Mouse (Mus musculus): ENCODE data around the gene Vmn1r196. TPM values are rescaled to one million over a fixed set of nuclear protein-coding genes. Genes with fewer than 3 reads are reported as not detected.
"Not testable (repeated sequence)": the region's sequence is repeated elsewhere in the genome, so short reads cannot be mapped to it uniquely, and the experiment has no call there.

Vmn1r196 gene
- total RNA-seq (2021), result not detected

DNA sequence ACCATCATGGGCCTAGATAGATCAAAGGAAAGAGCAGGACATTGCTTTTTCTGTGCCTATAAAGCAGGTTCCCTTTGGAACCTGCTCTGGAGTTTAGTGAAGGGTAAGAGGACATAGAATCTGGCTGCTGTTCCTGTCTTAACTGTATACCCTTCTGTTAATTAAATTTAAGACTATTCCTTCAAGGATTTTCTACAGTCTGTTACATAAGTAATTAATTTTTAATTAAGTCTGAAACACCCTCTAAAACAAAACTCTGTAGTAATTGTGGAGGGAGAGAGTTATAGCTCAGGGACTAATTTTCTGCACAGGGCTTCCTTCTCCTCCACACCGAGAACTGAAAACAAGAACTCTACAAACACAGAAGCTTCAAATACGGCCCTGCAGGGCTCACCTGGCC, at the start of gene Vmn1r196:
Gene Vmn1r196 (plus strand): TSS at position 301 of the 400 bp plus-strand sequence.
- intact Hi-C loops (cut with DNase I), result no loop called here

DNA sequence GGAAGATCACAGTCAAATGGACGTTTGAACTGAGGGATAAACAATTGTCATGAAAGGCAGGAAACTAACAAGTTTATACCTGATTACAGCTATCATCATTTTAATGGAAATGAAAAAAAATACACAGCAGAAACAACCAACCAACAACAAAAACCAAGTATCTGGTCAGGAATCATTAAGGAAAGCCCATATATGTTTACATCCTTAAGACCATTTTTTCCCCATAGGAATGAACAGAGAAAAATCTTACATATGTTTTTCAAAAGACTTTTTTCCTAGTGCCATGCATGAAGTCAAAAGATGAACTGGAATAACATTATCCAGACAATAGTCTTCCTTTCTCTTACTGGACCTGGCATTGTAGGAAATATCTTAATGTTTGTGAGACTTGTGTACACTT, 45.8 kb upstream of the Vmn1r196 start, which contains the start of gene Vmn1r194:
Gene Vmn1r194 (plus strand): TSS at position 301 of the 400 bp plus-strand sequence.
- intact Hi-C loops (cut with DNase I), result no loop called here
- no peak for DNase-seq

More for the DNA sequence above, at the start of gene Vmn1r196:
- no peak for DNase-seq

DNA sequence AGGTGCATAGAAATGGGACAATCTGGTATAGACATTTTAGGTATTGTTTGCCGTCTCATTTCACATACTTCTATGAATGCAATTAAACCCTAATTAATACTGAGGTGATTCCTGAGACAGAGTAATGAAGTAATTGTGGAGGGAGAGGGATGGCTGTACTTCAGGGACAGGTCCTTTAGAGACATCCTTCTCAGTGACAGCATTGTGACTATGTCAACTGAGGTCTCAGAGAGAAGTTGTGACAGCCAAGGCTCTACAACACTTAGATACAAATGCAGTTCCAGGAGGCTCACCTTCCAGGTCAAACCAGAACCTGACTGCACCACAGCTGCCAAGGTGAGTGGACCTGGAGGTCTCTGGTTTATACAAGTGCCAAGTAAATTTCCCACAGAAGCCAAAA, 19.5 kb upstream of the Vmn1r196 start, which contains the start of gene Vmn1r195:
Gene Vmn1r195 (plus strand): TSS at position 301 of the 400 bp plus-strand sequence.
- DNase-seq; intact Hi-C loops (cut with DNase I): not testable (repeated sequence)

DNA sequence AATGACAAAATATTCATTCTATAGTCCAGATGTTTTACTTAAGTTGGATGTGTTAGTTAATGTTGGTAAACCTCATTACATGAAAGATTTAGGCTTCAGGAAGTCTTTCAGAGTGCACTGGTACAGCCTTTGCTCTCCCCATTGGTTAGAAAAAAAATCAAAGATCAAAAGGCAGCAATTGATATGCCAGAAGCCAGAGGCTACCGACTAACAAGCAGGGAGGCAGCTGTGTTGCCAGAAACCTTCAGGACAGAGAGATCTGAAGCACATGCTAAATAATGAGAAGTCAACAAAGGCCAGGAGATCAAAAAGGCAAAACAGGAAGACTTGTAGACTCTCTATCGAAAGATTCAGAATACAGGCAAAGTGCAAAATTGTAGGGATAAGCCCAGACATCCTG, 18.0 kb upstream of the Vmn1r196 start:
- DNase-seq, result no peak
- intact Hi-C loops (cut with DNase I), result no loop called here

DNA sequence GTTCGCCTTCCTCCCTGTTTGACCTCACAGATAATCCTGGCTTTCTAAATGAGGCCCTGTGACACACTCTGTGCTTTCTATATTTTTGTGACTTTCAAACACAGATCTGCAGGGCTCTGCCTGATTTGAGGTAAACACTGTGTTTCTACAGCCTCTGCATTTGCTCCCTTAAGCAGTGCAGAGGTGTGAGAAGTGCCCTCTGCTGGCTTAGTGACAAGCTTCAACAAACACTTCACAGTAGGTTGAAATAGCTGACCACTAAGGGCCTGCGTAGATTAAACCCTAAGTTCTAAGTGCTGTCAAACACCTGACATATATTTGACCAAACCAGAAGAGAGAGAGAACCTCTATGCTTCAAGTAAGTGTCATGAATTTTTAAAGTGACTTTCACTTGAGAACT, 5.1 kb upstream of the Vmn1r196 start:
- intact Hi-C loops (cut with DNase I), result no loop called here
- DNase-seq, result no peak

DNA sequence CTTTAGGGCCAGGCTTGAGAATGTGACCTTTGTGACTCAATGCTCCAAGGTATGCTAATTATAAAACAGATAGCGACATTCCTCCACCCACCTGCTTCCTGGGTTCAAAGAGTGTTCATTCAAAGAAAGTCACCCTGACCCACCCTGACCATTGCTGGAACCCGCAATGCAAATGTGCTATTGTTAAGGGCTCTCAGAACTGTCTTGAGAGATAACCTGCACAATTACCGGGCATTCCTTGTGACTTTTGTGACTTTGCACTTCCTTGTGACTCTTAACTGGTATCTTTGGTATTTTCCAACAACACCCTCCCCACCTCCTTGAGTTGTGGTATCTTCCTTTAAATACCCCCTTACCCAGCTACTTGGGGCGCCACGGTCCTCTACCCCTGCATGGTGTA, 18.4 kb downstream of the Vmn1r196 start:
- intact Hi-C loops (cut with DNase I); DNase-seq: not testable (repeated sequence)

DNA sequence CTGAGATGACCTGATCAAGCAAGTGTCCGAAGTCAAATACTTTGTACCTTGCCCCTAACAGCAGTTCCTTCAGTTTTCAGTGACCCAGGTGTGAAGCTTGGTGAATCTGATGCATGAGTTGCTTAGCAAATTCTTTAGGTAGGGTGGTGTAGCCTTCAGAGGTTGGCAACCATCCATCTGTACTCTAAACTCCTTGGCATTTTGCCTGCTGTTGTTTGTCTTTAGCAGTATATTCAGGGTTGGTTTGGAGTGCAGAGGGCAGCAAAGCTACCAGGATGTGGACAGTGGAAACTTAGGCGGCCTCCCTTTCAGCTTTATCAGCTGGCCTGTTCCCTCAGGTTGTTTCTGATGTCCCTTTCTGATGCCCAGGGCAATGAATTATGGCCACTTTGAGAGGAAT, 25.6 kb downstream of the Vmn1r196 start:
- intact Hi-C loops (cut with DNase I), result no loop called here
- DNase-seq, result no peak

DNA sequence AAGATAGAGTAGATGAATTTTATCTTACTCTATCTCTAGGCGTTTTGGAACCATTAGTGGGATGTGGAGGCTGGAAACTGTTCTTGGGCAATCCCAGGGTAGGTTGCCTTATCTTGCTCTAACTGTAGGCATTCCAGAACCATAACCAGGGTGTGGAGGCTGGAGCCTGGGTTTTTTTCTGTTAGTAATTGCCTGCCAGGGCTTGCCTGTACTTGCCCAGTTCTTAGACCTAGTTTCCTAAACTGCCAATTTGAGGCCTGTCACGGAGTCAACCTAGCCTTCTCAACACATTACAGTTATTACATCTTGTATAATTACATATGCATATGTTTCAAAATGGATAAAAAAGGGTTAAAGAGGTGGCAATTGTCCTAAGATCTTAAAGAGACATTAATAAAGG, 27.6 kb downstream of the Vmn1r196 start:
- DNase-seq, result no peak
- intact Hi-C loops (cut with DNase I), result no loop called here

DNA sequence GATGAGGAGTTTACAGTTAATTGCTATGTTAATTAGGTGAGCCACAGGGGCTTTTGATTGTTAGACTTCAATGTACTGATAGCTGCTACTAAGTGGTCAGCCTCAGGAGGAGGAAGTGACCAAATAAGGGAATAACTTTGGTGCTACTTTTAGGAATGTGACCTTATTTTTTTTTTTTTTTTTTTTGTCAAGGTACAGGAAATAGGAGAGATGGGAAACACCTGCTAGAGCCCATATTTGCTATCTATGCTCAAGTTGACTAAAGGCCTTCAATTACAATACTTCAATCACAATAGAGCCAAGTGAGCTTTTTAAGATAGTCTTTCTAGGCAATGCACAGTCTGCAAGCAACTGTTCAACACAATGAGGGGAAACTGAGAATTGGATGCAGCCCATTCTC, 30.4 kb downstream of the Vmn1r196 start:
- DNase-seq, result no peak
- intact Hi-C loops (cut with DNase I), result no loop called here

DNA sequence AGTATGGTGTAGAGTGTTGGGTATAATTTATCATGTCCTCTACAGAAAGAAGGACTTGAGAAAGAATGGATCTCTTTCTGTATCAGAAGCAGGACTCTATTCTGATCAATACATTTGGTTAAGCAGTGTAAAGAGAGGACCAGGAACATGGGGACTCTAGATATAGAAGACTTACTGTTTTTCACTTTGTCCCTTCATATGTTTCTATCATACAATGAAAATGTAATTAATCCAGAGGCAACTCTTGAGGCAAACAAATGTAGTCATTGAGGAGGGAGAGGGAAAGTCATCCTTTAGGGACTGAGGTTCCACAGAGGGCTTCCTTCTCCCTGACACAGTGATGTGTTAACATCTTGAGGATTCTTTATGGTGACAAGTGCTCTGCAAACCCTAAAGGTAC, 34.6 kb downstream of the Vmn1r196 start, which contains the start of gene Vmn1r197:
Gene Vmn1r197 (plus strand): TSS at position 301 of the 400 bp plus-strand sequence.
- intact Hi-C loops (cut with DNase I), result no loop called here
- DNase-seq, result no peak

DNA sequence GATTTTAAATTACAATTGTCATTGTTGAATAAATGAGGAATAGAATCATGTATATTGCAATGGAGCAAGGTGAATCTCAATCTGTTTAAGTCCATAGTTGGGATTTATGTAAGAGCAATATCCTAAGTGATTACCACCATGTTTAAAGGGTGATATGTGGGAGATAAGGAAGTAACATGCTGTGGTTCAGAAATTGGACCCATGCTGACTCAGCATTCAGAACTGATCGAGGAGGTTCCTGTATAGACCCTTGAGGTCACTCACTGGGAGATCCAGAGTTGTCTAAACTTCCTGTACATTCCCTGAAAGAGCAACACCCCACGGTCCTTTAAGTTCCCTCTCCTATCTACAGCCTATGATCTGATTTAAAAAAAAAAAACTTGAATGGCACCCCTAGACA, 43.5 kb downstream of the Vmn1r196 start:
- intact Hi-C loops (cut with DNase I), result no loop called here

DNA sequence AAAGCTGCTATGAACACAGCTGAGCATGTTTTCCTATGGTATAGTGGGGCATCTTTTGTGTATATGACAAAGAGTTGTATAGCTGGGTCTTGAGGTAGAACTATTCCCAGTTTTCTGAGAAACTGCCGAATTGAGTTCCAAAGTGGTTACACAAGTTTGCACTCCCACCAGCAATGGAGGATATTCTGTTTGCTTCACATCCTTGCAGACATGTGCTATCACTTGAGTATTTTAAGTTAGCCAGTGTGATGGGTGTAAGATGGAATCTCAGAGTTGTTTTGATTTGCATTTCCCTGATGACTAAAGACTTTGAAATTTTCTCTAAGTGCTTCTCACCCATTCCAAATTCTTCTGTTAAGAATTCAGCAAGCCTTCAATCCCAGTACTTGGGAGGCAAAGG, 45.8 kb downstream of the Vmn1r196 start:
- no peak for DNase-seq
- intact Hi-C loops (cut with DNase I), result no loop called here

More for the DNA sequence above, 43.5 kb downstream of the Vmn1r196 start:
- DNase-seq, result no peak

Other genes with a start within 250 kb of the Vmn1r196 start
- 10 to 100 TPM; 15.8 to 18.6 TPM for gene Hist1h4i, start 248.6 kb upstream of the Vmn1r196 start, total RNA-seq (2021)
- gene Hist1h2ag, start 247.0 kb upstream of the Vmn1r196 start, total RNA-seq (2021), result 10 to 100 TPM; 10.3 to 10.5 TPM
- 1 to 10 TPM; 7.2 to 9.7 TPM for gene Hist1h2bj, start 246.7 kb upstream of the Vmn1r196 start, total RNA-seq (2021)
- gene Vmn1r188, start 205.5 kb upstream of the Vmn1r196 start, total RNA-seq (2021), result not detected
- not detected for gene Vmn1r189, start 184.1 kb upstream of the Vmn1r196 start, total RNA-seq (2021)
- gene Vmn1r191, start 106.0 kb upstream of the Vmn1r196 start, total RNA-seq (2021), result not detected
- gene Vmn1r192, start 98.8 kb upstream of the Vmn1r196 start, total RNA-seq (2021), result not detected
- not detected for gene Vmn1r193, start 66.8 kb upstream of the Vmn1r196 start, total RNA-seq (2021)
- gene Vmn1r194, start 45.7 kb upstream of the Vmn1r196 start, total RNA-seq (2021), result not detected
- gene Vmn1r195, start 19.4 kb upstream of the Vmn1r196 start, total RNA-seq (2021), result not detected
- gene Vmn1r197, start 34.7 kb downstream of the Vmn1r196 start, total RNA-seq (2021), result not detected
- not detected for gene Vmn1r198, start 60.4 kb downstream of the Vmn1r196 start, total RNA-seq (2021)
- not detected for gene Vmn1r199, start 89.9 kb downstream of the Vmn1r196 start, total RNA-seq (2021)
- not detected for gene Vmn1r200, start 100.5 kb downstream of the Vmn1r196 start, total RNA-seq (2021)
- not detected for gene Vmn1r201, start 182.0 kb downstream of the Vmn1r196 start, total RNA-seq (2021)
- not detected for gene Vmn1r202, start 215.5 kb downstream of the Vmn1r196 start, total RNA-seq (2021)
- not detected for gene Vmn1r203, start 228.2 kb downstream of the Vmn1r196 start, total RNA-seq (2021)